Mouse (Mus musculus) heart, embryonic 12.5 days (tissue): ENCODE data around the gene Klhl25. TPM values are rescaled to one million over a fixed set of nuclear protein-coding genes. Genes with fewer than 3 reads are reported as not detected.
A peak's percentile ranks its signal among the peaks of the same experiment; 100 is the strongest.
"Not testable (repeated sequence)": the region's sequence is repeated elsewhere in the genome, so short reads cannot be mapped to it uniquely, and the experiment has no call there.

Experiments used
- ATAC-seq: fragments of 200-750 bp; cut with Nextera tagmentation; 2 replicates; pipeline ENCODE4 v1.8.0; 2017; ENCODE audit warnings: moderate TSS enrichment, moderate library complexity; ENCODE audit not compliant: insufficient number of reproducible peaks, low FRiP score
- H3K27ac ChIP-seq: fragments of 300-500 bp; sonication (generic); 2 replicates; pipeline ENCODE4 v1.5.1; 2016; ENCODE audit warnings: mild to moderate bottlenecking, moderate library complexity; ENCODE audit not compliant: poor library complexity, severe bottlenecking
- H3K27me3 ChIP-seq: fragments of 300-500 bp; sonication (generic); replicated peaks from 2 replicates; pipeline ENCODE4 v1.6.1; 2016; ENCODE audit warnings: mild to moderate bottlenecking, moderate library complexity
- H3K36me3 ChIP-seq: fragments of 300-500 bp; sonication (generic); 2 replicates; pipeline ENCODE4 v1.6.1; 2016; ENCODE audit warnings: mild to moderate bottlenecking, moderate library complexity
- H3K4me1 ChIP-seq: fragments of 300-500 bp; sonication (generic); replicated peaks from 2 replicates; pipeline ENCODE4 v1.6.1; 2016; ENCODE audit warnings: mild to moderate bottlenecking
- H3K4me2 ChIP-seq: fragments of 300-500 bp; sonication (generic); 2 replicates; pipeline ENCODE4 v1.6.1; 2016; ENCODE audit warnings: mild to moderate bottlenecking, moderate library complexity
- H3K4me3 ChIP-seq: fragments of 300-500 bp; sonication (generic); 2 replicates; pipeline ENCODE4 v1.5.1; 2016; ENCODE audit warnings: mild to moderate bottlenecking
- H3K9ac ChIP-seq: fragments of 300-500 bp; sonication (generic); 2 replicates; pipeline ENCODE4 v1.6.1; 2016; ENCODE audit warnings: mild to moderate bottlenecking, moderate library complexity
- H3K9me3 ChIP-seq: fragments of 300-500 bp; sonication (generic); replicated peaks from 2 replicates; pipeline ENCODE4 v1.6.1; 2016; ENCODE audit warnings: mild to moderate bottlenecking, moderate library complexity
- WGBS: fragments of 180-500 bp; shearing (Covaris S2); methylation state at CpG from one replicate; pipeline ENCODE4 v1.1.7; 2016; 5-methylcytosine and 5-hydroxymethylcytosine counted together
- polyA plus RNA-seq: library from polyadenylated mRNA; unstranded; fragments of >200 nt; fragmentation: Nextera tagmentation; extraction: Ambion mirVana; gene quantifications from 2 replicates; pipeline ENCODE4 v1.2.1, GENCODE M21; 2016

Klhl25 gene
- polyA plus RNA-seq, 1 experiment from 2014 or later: 12.0 TPM

DNA sequence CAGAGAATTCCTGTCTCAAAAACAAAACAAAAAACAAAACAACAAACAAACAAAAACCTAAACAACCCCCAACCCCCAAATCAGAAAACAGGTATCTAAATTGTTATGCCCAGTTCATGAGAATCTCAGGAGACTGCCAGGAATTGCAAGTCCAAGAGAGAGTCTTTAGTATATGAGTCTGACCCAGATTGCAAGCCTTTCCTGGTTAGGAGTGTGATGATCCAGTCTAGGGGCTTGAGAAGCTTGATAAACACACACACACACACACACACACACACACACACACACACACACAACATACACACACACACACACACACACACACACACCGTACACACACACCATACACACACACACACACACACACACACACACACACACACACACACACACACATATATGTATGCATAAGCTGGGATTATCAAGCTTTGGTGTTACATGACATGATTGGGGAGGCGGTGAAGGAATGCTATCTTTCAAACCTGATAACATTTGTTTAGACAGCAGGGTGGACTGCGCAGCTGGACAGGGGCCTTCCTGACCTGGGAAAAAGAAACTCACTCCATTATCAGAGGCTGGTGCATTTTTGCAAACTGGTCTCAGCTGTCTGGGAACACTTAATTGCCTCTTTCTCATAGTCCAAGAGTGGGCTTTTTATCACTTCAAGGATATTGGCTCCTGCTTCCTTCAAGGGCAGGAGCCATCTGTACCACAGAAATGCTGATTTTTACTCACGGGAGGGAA is 21.6 kb upstream of the Klhl25 start:
- Histone ChIP-seq H3K27me3 (no peaks in the 10 kb centered on the region), H3K9ac (no peak overlapping the region), H3K4me1 (peaks cover 27% of the 10 kb centered on the region), H3K27ac (peak overlapping the region; percentile 88), H3K36me3 (no peaks in the 10 kb centered on the region), H3K9me3 (no peaks in the 10 kb centered on the region), H3K4me2 (no peak overlapping the region), H3K4me3 (no peak overlapping the region)
- ATAC-seq: peak; percentile 80
- WGBS: 10% methylated on average over 3 of the region's 4 CpGs

DNA sequence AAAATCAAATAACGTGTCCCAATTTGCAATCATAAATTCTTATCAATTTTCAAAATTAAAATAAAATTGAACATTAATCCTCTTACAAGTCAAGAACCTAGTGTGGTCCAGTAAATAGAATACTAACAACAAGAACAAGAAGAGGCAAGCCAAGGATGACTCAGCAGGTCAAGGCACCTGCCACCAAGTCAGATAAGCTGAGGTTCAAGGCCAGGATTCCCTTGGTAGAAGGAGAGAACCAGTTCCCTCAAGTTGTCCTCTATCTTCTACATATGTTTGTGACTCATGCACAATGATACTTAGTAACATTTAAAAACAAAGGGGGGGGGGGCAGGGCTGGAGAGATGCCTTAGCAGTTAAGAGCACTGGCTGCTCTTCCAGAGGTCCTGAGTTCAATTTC is 20.8 kb upstream of the Klhl25 start:
- H3K27ac ChIP-seq: peak overlapping the region; percentile 88
- WGBS: 65% methylated on average over 1 of the region's 1 CpGs

GRCm38 (mm10) chr7:75827850-75828249 is 20.3 kb upstream of the Klhl25 start:
- Histone ChIP-seq H3K27ac (no peak overlapping the region; the same call in 1 of the 2 replicates), H3K9me3 (no peaks in the 10 kb centered on the region), H3K9ac (no peak overlapping the region), H3K4me3 (no peak overlapping the region), H3K4me2 (no peak overlapping the region), H3K4me1 (peaks cover 24% of the 10 kb centered on the region), H3K36me3 (no peaks in the 10 kb centered on the region), H3K27me3 (no peaks in the 10 kb centered on the region)
- WGBS: 25% methylated on average over 10 of the region's 10 CpGs
- ATAC-seq: peak; percentile 42; the same call in 1 of the 2 replicates

More for the DNA sequence above, 20.8 kb upstream of the Klhl25 start:
- H3K4me1 ChIP-seq: peaks cover 26% of the 10 kb centered on the region
- no peaks in the 10 kb centered on the region for H3K27me3 ChIP-seq
- H3K4me3 ChIP-seq: no peak overlapping the region
- H3K9ac ChIP-seq: no peak overlapping the region
- no peak overlapping the region for H3K4me2 ChIP-seq
- no peaks in the 10 kb centered on the region for H3K9me3 ChIP-seq
- H3K36me3 ChIP-seq: no peaks in the 10 kb centered on the region
- ATAC-seq: no peak

DNA sequence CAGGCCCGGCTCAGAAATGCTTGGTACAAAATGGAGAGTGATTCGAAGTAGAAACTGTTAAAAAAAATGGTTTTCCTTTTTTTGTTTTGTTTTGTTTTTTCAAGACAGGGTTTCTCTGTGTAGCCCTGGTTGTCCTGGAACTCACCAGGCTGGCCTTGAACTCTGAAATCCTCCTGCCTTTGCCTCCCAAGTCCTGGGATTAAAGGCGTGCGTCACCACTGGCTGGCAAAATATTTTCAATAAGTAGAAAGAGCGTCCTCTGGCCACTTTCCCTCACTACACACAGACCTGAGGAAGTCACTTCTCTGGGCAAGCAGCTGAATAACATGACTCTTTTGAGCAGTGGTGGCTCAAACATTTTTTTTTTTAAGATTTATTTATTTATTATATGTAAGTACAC is 19.6 kb upstream of the Klhl25 start:
- WGBS: 80% methylated on average over 5 of the region's 5 CpGs
- ATAC-seq: no peak
- no peak overlapping the region for H3K4me3 ChIP-seq

DNA sequence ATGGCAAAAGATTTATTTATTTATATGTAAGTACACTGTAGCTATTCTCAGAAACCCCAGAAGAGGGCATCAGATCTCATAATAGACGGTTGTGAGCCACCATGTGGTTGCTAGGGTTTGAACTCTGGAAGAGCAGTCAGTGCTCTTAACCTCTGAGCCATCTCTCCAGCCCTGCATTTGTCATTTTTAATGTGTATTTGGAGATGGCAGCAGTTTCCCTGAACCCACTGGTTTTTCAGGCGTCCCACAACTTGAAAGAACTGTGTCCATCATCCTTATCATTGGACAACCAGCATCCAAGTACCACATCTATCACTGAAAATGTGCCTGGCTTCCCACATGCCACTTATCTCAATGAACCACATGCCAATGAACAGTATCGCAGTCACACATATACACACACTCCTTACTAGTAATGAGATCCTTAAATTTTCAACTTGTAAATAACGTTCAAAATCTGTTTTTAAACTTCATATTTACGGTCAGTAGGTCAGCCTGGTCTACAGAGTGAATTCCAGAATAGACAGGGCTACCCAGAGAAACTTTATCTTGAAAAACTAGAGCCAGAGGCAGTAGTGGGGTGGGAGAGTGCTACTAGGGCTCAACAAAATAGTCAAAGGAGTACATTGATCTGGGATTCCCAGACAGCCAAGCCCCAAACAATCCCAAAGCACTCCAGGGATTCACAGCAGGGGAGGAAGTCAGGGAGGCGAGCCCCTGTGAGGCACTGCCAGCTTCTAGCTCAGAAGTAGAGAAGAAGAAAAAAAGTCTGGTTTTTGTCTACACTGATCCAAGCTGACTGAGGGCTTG is 17.7 kb upstream of the Klhl25 start:
- no peaks in the 10 kb centered on the region for H3K9me3 ChIP-seq
- H3K36me3 ChIP-seq: no peaks in the 10 kb centered on the region
- H3K4me3 ChIP-seq: no peak overlapping the region
- no peak for ATAC-seq
- no peak overlapping the region for H3K27ac ChIP-seq
- peaks cover 19% of the 10 kb centered on the region for H3K4me1 ChIP-seq
- no peak overlapping the region for H3K9ac ChIP-seq
- H3K4me2 ChIP-seq: no peak overlapping the region
- 63% methylated on average over 6 of the region's 6 CpGs for WGBS
- no peaks in the 10 kb centered on the region for H3K27me3 ChIP-seq

More for the DNA sequence above, 19.6 kb upstream of the Klhl25 start:
- H3K4me1 ChIP-seq: peaks cover 24% of the 10 kb centered on the region
- H3K27ac ChIP-seq: no peak overlapping the region
- H3K9me3 ChIP-seq: no peaks in the 10 kb centered on the region
- no peak overlapping the region for H3K9ac ChIP-seq
- H3K27me3 ChIP-seq: no peaks in the 10 kb centered on the region
- no peak overlapping the region for H3K4me2 ChIP-seq
- H3K36me3 ChIP-seq: no peaks in the 10 kb centered on the region

GRCm38 (mm10) chr7:75833960-75834359 is 14.2 kb upstream of the Klhl25 start:
- not testable (repeated sequence) for H3K27me3 ChIP-seq, ATAC-seq, H3K27ac ChIP-seq, H3K9ac ChIP-seq, H3K4me3 ChIP-seq, H3K9me3 ChIP-seq, H3K4me2 ChIP-seq, H3K4me1 ChIP-seq, H3K36me3 ChIP-seq
- WGBS: 62% methylated on average over 3 of the region's 4 CpGs

- not testable (repeated sequence) for H3K27me3 ChIP-seq, H3K36me3 ChIP-seq, H3K27ac ChIP-seq, H3K4me2 ChIP-seq, H3K4me1 ChIP-seq, H3K4me3 ChIP-seq, H3K9ac ChIP-seq, H3K9me3 ChIP-seq, ATAC-seq
- WGBS: 51% methylated on average over 4 of the region's 6 CpGs
Observed at GRCm38 (mm10) chr7:75834932-75835631, 13.0 kb upstream of the Klhl25 start.

DNA sequence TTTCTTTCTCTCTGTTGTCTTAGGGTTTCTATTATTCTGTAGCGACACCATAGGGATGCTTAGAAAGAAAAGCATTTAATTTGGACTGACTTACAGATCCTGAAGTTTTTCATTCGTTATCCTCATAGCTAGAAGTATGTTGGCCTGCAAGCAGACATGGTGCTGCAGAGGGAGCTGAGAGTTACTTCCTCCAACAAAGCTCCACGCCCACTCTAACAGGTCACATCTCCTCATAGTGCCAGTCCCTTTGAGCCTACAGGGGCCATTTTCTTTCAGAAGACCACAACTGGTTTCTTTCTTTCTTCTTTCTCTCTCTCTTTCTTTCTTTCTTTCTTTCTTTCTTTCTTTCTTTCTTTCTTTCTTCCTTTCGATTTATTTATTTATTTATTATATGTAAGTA is 8.0 kb upstream of the Klhl25 start:
- Histone ChIP-seq H3K9me3 (no peaks in the 10 kb centered on the region), H3K27ac (no peak overlapping the region), H3K9ac (no peak overlapping the region), H3K4me3 (no peak overlapping the region), H3K27me3 (no peaks in the 10 kb centered on the region), H3K36me3 (no peaks in the 10 kb centered on the region), H3K4me1 (no peaks in the 10 kb centered on the region), H3K4me2 (no peak overlapping the region)
- no peak for ATAC-seq
- 69% methylated on average over 4 of the region's 4 CpGs for WGBS

- Histone ChIP-seq H3K27me3 (no peaks in the 10 kb centered on the region), H3K4me1 (no peaks in the 10 kb centered on the region), H3K27ac (no peak overlapping the region), H3K9me3 (no peaks in the 10 kb centered on the region), H3K36me3 (no peaks in the 10 kb centered on the region), H3K9ac (no peak overlapping the region), H3K4me2 (no peak overlapping the region), H3K4me3 (no peak overlapping the region)
- no peak for ATAC-seq
- 74% methylated on average over 3 of the region's 3 CpGs for WGBS
Observed at GRCm38 (mm10) chr7:75842306-75842705, 5.8 kb upstream of the Klhl25 start.

- WGBS: 86% methylated on average over 1 of the region's 1 CpGs
- H3K27ac ChIP-seq: no peak overlapping the region
- H3K4me2 ChIP-seq: no peak overlapping the region
- H3K27me3 ChIP-seq: no peaks in the 10 kb centered on the region
- no peaks in the 10 kb centered on the region for H3K36me3 ChIP-seq
- H3K4me1 ChIP-seq: peaks cover 15% of the 10 kb centered on the region
- H3K9ac ChIP-seq: no peak overlapping the region
- no peak for ATAC-seq
- no peak overlapping the region for H3K4me3 ChIP-seq
- H3K9me3 ChIP-seq: no peaks in the 10 kb centered on the region
Observed at GRCm38 (mm10) chr7:75845936-75846335, 2.2 kb upstream of the Klhl25 start.

DNA sequence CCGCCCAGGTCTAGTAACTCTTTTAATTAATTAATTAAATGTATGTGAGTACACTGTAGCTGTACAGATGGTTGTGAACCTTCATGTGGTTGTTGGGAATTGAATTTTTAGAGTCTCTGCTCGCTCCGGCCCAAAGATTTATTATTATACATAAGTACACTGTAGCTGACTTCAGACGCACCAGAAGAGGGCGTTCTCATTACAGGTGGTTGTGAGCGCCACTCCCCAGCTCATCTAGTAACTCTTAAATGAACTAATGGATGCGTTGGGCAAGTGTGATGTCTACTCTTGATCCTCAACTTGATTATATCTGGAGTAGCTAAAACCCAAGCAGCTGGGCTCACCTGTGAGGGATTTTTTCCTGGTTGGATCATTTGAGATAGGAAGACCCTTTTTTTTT is 1.2 kb upstream of the Klhl25 start:
- Histone ChIP-seq H3K27me3 (no peaks in the 10 kb centered on the region), H3K4me1 (peaks cover 19% of the 10 kb centered on the region), H3K9me3 (no peaks in the 10 kb centered on the region), H3K36me3 (no peaks in the 10 kb centered on the region), H3K4me2 (no peak overlapping the region), H3K9ac (no peak overlapping the region), H3K27ac (no peak overlapping the region), H3K4me3 (no peak overlapping the region)
- WGBS: 46% methylated on average over 7 of the region's 7 CpGs
- ATAC-seq: no peak
